Mouse (Mus musculus): ENCODE measurements around the gene Rec114. TPM values are rescaled to one million over a fixed set of nuclear protein-coding genes. Genes with fewer than 3 reads are reported as not detected.

Gene Rec114
- polyA plus RNA-seq, 1 experiment from 2014 or later = 1.5 TPM

- ATAC-seq (ENCODE audit: low read depth) = no peak
- Histone ChIP-seq H3K4me3 (no peak overlapping the region), H3K9ac (no peak overlapping the region), H3K4me1 (replicated peaks) (no peaks in the 10 kb centered on the region), H3K27ac (replicated peaks) (no peak overlapping the region), H3K27me3 (no peaks in the 10 kb centered on the region), H3K9me3 (no peaks in the 10 kb centered on the region), H3K36me3 (no peaks in the 10 kb centered on the region), H3K4me2 (no peak overlapping the region)
- 86% methylated on average over 3 of the region's 3 CpGs for WGBS
Measured at GRCm38 (mm10) chr9:58615064-58615938, 128.5 kb downstream of the Rec114 start.

- Histone ChIP-seq H3K9ac (no peak overlapping the region), H3K36me3 (no peaks in the 10 kb centered on the region), H3K4me1 (replicated peaks) (no peaks in the 10 kb centered on the region), H3K27me3 (no peaks in the 10 kb centered on the region), H3K4me3 (no peak overlapping the region), H3K4me2 (no peak overlapping the region), H3K9me3 (no peaks in the 10 kb centered on the region), H3K27ac (replicated peaks) (no peak overlapping the region)
- ATAC-seq (ENCODE audit: low read depth) = no peak
- 83% methylated on average over 1 of the region's 1 CpGs for WGBS
Measured at GRCm38 (mm10) chr9:58613790-58614189, 130.0 kb downstream of the Rec114 start.

Other genes with a start within 250 kb of the Rec114 start
- gene Cd276, start 188.5 kb downstream of the Rec114 start, polyA plus RNA-seq (2015; fragmentation: Nextera tagmentation; extraction: Ambion mirVana) = 40.7 and 42.1 TPM in 2 replicates
- 156 and 161 TPM in 2 replicates for gene Nptn, start 161.7 kb downstream of the Rec114 start, polyA plus RNA-seq (2015; fragmentation: Nextera tagmentation; extraction: Ambion mirVana)
- gene Hcn4, start 79.4 kb upstream of the Rec114 start, polyA plus RNA-seq (2015; fragmentation: Nextera tagmentation; extraction: Ambion mirVana) = 2.6 and 3.0 TPM in 2 replicates

Measured in neural tube, embryonic 13.5 days (tissue).